Mouse (Mus musculus): ENCODE results near the gene Gm9507. TPM values are rescaled to one million over a fixed set of nuclear protein-coding genes. Genes with fewer than 3 reads are reported as not detected.
"Not testable (repeated sequence)": the region's sequence is repeated elsewhere in the genome, so short reads cannot be mapped to it uniquely, and the experiment has no call there.

The Gm9507 gene
- total RNA-seq (2021): not detected

GRCm38 (mm10) chr10:77811743-77812142 lies at the start of gene Gm9507:
Gene Gm9507 (minus strand): TSS chr10:77811843.
- intact Hi-C loops (cut with DNase I): no loop called here
- no peak for DNase-seq

DNA sequence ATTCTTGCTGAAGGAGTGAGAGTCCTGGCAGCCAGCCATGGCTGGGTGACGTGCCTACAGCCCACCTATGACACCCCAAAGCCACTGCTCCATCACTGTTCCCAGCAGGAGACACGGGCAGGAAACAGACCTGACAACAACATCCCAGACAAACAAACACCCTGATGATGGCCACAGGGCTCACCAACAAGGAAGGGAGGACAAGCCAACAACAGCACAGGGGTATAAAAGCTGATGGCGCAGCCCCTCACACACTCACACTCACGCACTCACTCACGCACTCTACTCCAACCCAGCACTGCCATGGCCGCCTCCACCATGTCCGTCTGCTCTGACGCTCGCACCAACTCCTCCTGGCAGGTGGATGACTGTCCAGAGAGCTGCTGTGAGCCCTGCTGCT lies 40.9 kb upstream of the Gm9507 start, which contains the start of gene Gm10318:
Gene Gm10318, plus strand, starts transcription at position 301 of the 400 bp plus-strand sequence.
- no peak for DNase-seq
- intact Hi-C loops (cut with DNase I): no loop called here

GRCm38 (mm10) chr10:77847538-77847937 lies 35.9 kb upstream of the Gm9507 start:
- DNase-seq: no peak
- intact Hi-C loops (cut with DNase I): no loop called here

- DNase-seq: no peak
- intact Hi-C loops (cut with DNase I): no loop called here
These were observed 35.3 kb upstream of the Gm9507 start for GRCm38 (mm10) chr10:77846961-77847360.

- intact Hi-C loops (cut with DNase I): no loop called here
- no peak for DNase-seq
These were observed 34.9 kb upstream of the Gm9507 start, which contains the start of gene Gm36176 for GRCm38 (mm10) chr10:77846503-77846902. Gene Gm36176 (plus strand): TSS chr10:77846803.

DNA sequence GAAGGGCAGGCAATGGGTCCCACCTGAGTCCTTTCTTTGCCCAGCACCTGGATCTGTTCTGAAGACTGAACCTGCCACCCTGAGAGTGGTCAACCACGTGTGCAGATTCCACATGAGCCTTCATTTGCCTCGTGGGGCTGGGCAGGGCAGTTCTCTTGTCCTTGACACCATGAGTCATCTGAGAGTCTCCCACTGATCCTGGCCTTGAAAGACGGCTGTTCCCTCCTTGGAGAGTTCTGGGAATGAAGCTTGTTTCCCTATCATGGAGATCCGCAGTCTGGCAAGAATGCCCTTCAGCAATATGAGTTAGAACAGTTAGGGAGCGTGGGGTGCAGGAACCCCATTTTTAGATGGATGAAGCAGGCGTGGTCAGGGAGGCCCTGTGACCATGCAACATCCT lies 27.4 kb upstream of the Gm9507 start:
- intact Hi-C loops (cut with DNase I): no loop called here

DNA sequence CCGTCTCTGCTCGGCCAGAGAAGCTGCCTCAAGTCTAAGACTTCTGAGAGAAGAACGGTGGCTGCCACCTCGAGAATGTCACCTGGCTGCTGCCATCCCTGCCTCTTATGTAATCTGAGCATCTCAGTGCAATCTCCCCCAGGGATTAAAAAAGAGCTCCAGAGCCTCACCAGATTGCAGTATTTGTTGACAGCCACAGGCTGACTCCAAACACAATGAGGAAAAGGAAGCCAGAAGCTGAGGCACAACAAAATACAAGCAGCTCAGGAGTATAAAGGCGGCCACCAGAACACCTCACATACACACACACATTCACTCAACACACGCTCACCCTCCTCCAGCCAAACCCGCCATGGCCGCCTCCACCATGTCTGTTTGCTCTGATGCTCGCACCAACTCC lies 24.0 kb upstream of the Gm9507 start, which contains the start of gene Krtap10-10:
Gene Krtap10-10, plus strand, starts transcription at position 301 of the 400 bp plus-strand sequence.
- DNase-seq: no peak
- intact Hi-C loops (cut with DNase I): no loop called here

More for the DNA sequence above, 27.4 kb upstream of the Gm9507 start:
- no peak for DNase-seq

DNA sequence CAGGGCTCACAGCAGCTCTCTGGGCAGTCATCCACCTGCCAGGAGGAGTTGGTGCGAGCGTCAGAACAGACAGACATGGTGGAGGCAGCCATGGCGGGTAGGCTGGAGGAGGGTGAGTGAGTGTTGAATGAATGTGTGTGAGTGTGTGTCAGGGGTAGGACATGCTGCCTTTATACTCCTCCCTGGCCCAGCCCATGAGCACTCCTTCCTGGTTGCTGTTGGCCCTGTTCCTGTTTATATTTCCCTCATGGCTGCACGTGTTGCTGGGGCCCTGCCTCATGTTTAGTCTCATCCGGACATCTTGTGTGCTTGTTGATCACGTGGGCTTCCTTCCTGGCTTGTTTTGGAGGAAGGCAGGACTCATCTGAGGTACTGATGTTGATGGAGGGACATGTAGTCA lies 15.3 kb upstream of the Gm9507 start, which contains the start of gene Krtap10-4:
Gene Krtap10-4, minus strand, starts transcription at position 145 of the 400 bp plus-strand sequence.
- no peak for DNase-seq

GRCm38 (mm10) chr10:77819203-77819602 lies 7.6 kb upstream of the Gm9507 start:
- intact Hi-C loops (cut with DNase I): loop anchor here (5.0 kb wide), 1 partner anchor 192 kb away; no protein-coding TSS in a partner anchor
- DNase-seq: no peak

More for the DNA sequence above, 15.3 kb upstream of the Gm9507 start, which contains the start of gene Krtap10-4:
- intact Hi-C loops (cut with DNase I): no loop called here

DNA sequence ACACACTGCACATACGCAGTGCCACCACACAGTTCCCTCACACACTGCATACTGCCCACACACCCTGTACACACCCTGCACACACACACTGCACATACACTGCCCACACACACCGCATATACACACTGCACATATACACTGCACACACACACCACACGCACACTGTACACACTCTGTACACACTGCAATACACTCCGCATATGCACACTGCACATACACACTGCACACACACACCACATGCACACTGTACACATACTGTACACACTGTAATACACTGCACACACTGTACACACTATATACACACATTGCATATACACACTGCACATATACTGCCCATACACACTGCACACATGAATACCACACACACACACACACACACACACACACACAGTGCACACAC lies 6.9 kb upstream of the Gm9507 start:
- intact Hi-C loops (cut with DNase I): loop anchor here (5.0 kb wide), 1 partner anchor 191 kb away; no protein-coding TSS in a partner anchor
- no peak for DNase-seq

DNA sequence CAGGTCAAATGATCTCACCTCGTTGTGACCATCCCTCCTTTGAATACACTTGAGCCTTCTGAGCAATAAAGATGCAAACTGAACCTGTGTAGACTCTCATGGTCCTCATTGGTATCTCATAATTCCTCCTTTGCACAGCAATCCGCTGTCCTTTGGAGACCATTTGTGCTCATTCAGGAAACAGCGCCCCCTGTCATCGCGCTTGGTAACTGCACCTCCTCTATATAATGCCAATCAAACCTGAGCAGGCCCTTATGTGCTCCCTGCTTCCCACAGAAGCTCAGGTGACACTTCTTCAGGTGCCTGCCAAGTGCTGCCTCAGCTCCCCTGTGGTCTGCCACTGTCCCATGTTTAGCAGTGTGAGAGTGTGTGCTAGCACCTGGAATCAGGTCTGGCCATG lies 3.9 kb upstream of the Gm9507 start:
- intact Hi-C loops (cut with DNase I): loop anchor here (5.0 kb wide), 1 partner anchor 188 kb away; no protein-coding TSS in a partner anchor
- DNase-seq: peak; percentile 7 to 44

DNA sequence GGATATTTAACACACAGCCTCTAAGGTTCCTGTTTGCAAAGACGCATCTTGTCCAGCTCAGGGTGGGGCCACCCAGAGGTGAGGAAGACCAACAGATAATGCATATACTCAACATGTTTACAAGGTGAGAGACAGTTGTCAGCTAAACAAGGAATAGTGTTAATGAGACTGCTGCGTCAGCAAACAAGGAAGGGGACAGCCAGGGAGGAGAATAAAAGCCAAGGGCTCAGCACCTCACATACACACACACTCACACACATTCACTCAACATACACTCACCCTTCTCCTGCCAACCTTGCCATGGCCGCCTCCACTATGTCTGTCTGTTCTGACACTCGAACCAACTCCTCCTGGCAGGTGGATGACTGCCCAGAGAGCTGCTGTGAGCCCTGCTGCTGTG lies 2.7 kb upstream of the Gm9507 start, which contains the start of gene Gm2696:
Gene Gm2696, plus strand, starts transcription at position 301 of the 400 bp plus-strand sequence.
- no peak for DNase-seq
- intact Hi-C loops (cut with DNase I): no loop called here

DNA sequence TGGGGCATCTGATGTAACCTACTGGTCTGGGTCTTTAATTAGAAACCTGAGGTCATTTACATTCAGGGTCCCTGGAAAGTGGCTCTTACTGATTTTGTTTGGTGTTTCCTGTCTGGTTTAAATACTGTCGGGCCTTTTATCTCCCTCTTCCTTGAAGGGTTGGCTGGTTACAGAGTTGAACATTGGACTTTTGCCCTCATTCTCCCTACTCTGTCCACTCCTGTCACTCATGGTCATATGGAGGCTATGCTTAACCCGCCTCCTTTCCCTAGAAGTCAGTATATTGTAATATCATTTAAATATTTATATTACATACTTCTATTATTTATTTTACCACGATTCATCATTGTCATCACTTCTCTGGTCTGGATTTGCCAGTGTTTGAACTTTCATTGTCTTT lies 7.5 kb downstream of the Gm9507 start:
- DNase-seq: no peak
- intact Hi-C loops (cut with DNase I): no loop called here

DNA sequence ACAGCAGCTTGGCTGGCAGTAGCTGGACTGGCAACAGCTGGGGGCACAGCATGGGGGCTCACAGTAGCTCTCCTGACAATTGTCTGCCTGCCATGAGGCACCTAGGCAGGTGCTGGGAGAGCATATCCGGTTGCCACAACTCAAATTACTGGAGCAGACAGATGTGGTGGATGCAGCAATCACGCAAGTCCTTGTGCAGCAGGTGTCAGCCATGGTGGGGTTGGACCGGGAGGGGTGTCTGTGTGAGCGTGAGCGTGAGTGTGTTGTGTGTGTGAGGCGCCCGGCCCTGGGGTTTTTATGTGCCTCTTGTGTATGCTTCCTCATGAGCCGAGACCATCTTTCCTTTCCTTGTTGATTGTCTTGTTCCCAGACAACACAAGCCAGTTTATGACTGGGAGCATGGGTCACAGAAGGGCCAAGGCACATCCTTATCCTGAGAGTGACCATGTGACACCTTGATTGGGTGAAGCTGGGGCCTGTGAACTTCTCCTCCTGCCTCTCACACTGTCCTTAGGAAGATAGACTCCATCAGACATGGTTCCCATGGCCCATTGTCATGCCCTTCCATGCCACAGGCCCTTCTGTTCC lies 12.6 kb downstream of the Gm9507 start, which contains the start of gene Gm19668:
Gene Gm19668, minus strand, starts transcription at position 213 of the 588 bp plus-strand sequence.
- no peak for DNase-seq
- intact Hi-C loops (cut with DNase I): no loop called here

DNA sequence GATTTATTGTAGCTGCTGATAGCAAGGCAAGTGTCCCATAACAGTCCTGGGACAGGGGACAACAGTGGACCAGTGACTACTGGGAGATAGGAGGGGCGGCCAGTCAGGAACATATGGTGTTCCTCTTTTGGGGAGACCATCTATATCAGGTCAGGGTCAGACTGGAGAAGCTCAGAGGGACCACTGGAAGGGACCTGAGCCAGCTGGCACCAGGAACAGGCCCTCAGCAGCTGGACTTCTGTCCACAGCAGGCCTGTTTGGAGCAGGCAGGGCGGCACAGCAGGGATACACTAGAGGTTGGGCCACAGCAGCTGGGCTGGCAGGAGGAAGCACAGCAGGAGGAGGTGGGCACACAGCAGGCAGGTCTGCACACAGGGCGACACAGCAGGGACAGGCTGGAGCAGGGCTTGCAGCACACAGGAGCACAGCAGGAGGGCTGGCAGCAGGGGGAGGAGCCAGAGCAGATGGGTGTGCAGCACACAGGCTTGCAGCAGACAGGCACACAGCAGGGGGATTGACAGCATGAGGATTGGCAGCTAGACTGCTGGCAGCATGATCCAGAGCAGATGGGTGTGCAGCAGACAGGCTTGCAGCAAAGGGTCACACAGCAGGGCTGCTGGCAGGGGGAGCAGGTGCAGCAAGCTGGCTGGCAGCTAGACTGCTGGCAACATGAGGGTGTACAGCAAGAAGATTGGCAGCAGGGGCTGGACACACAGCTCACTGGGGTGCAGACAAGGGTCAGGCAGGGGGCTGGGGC lies 13.3 kb downstream of the Gm9507 start:
- peak; percentile 31 to 50 for DNase-seq
- intact Hi-C loops (cut with DNase I): not testable (repeated sequence)

- peak; percentile 44 to 50 for DNase-seq
- intact Hi-C loops (cut with DNase I): no loop called here
These were observed 14.0 kb downstream of the Gm9507 start for GRCm38 (mm10) chr10:77797677-77798076.

- DNase-seq: peak in 1 of 2 experiments; percentile 29
- intact Hi-C loops (cut with DNase I): no loop called here
These were observed 16.7 kb downstream of the Gm9507 start, which contains the start of gene Gm9639 for GRCm38 (mm10) chr10:77794976-77795375. Gene Gm9639 (minus strand): TSS chr10:77795076.

- DNase-seq: no peak
- intact Hi-C loops (cut with DNase I): loop anchor here (10.0 kb wide), 1 partner anchor 126 kb away; no protein-coding TSS in a partner anchor
These were observed 23.0 kb downstream of the Gm9507 start for GRCm38 (mm10) chr10:77788621-77789020.

- intact Hi-C loops (cut with DNase I): loop anchor here (10.0 kb wide), 1 partner anchor 127 kb away; no protein-coding TSS in a partner anchor
- peak; percentile 47 to 55 for DNase-seq
These were observed 23.8 kb downstream of the Gm9507 start, which contains the start of gene Gm7137 for GRCm38 (mm10) chr10:77787876-77788275. Gene Gm7137 (minus strand): TSS chr10:77788200.

- DNase-seq: not testable (repeated sequence)
- intact Hi-C loops (cut with DNase I): loop anchor here (10.0 kb wide), 1 partner anchor 131 kb away; no protein-coding TSS in a partner anchor
These were observed 28.2 kb downstream of the Gm9507 start for GRCm38 (mm10) chr10:77783396-77783795.

DNA sequence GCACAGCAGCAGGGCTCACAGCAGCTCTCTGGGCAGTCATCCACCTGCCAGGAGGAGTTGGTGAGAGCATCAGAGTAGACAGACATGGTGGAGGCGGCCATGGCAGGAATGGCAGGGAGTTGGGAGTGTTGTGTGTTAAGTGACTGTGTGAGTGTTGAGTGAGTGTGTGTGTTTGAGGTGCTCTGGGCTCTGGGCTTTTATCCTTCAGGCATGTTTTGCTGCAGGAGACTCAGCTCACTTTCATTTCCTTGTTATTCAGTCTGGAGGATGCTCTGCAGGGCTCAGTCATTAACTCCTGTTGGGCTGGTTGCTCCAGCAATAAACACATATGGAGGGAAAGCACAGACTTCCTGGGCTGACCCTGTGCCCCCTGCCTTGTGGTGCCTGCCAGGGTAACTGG lies 29.2 kb downstream of the Gm9507 start, which contains the start of gene Gm3250:
Gene Gm3250, minus strand, starts transcription at position 101 of the 400 bp plus-strand sequence.
- intact Hi-C loops (cut with DNase I): loop anchor here (10.0 kb wide), 1 partner anchor 132 kb away; no protein-coding TSS in a partner anchor
- not testable (repeated sequence) for DNase-seq

All from heart, postnatal 10 days (tissue).